Mouse (Mus musculus): ENCODE measurements around the gene Cinp. TPM values are rescaled to one million over a fixed set of nuclear protein-coding genes. Genes with fewer than 3 reads are reported as not detected.

Gene Cinp
- polyA plus RNA-seq, 1 experiment from 2014 or later: 71.0 TPM

DNA sequence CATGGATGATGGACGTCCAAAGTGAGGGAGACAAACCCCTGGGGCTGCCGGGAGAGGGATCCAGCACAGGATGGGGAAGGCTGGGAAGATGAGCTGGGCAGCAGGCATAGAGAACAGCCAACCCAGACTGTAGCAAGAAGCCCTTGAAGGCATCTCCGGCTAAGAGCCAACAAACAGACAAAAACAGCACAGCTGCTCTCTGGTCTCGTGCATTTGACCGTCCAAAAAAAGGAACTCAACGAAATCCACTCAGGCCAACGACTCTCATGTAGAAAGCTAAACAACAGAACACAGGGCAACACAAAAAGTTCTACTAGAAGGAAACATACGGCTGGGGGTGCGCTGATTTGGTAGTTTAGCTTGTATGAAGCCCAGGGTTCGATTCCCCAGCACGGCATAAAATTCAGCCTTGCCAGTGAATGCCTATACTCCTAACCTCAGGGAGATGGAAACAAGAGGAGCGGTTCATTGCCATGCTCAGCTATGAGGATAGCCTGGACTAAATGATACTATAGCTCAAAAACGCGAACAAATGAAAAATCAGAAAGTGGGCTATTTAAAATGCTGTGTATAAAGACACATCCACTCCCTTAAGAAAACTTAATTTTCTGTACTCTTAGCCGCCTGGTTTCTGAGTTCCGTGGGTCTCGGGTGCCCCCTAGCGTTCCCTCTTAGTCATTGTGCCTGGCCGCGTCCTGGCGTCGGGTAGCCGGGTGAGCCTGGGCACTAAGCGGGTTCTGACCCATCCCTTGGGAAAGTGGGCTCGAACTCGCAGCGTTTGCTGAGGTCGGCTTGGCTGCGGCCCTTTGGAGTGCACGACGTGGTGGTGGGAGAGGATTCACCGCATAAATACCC, 45.5 kb downstream of the Cinp start:
- H3K4me3 ChIP-seq (replicated peaks): peak overlapping the region; percentile 61
- no peaks in the 10 kb centered on the region for H3K36me3 ChIP-seq
- no peaks in the 10 kb centered on the region for H3K9me3 ChIP-seq
- H3K27ac ChIP-seq: no peak overlapping the region
- peak overlapping the region; percentile 84 for H3K4me2 ChIP-seq
- H3K27me3 ChIP-seq (replicated peaks): no peaks in the 10 kb centered on the region
- ATAC-seq (ENCODE audit: insufficient read depth, low FRiP score, low read depth): no peak
- peak overlapping the region; percentile 33; the same call in 1 of the 2 replicates for H3K9ac ChIP-seq
- 19% methylated on average over 32 of the region's 32 CpGs for WGBS
- peaks cover 14% of the 10 kb centered on the region for H3K4me1 ChIP-seq

DNA sequence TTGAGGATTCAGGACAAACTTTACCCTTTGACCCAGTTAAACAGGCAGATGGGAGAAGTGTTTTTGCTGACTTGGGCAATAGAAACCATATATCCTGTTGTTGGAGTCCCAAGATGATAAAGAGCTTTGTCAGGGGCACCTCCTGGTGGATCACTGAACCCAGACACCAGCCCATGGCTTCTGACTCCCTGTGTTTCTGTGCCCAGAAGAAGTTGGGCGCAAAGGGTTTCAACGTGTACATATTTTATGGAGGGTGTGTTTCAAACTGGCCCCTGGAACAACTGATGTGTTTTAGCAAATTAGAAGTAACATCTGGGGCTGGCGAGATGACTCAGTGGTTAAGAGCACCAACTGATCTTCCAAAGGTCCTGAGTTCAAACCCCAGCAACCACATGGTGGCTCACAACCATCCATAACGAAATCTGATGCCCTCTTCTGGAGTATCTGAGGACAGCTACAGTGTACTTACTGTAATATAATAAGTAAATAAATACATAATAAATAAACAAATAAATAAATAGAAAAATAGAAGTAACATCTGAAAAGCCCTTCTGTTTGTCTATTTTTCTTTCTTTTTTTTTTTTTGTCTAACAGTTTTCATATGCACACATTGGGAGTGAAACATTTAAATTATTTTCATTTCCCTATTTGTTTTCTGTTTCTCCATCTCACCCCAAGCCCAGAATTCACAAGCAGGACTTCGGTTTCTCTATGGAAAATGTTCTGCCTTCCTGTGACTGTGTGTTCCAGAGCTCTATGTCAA, 47.0 kb downstream of the Cinp start:
- H3K36me3 ChIP-seq: no peaks in the 10 kb centered on the region
- 62% methylated on average over 5 of the region's 5 CpGs for WGBS
- no peak overlapping the region for H3K27ac ChIP-seq
- ATAC-seq (ENCODE audit: insufficient read depth, low FRiP score, low read depth): no peak
- no peak overlapping the region for H3K4me3 ChIP-seq (replicated peaks)
- peaks cover 14% of the 10 kb centered on the region for H3K4me1 ChIP-seq
- H3K4me2 ChIP-seq: no peak overlapping the region
- no peak overlapping the region for H3K9ac ChIP-seq
- H3K27me3 ChIP-seq (replicated peaks): no peaks in the 10 kb centered on the region
- no peaks in the 10 kb centered on the region for H3K9me3 ChIP-seq

GRCm38 (mm10) chr12:110840348-110841198, 48.4 kb downstream of the Cinp start, which contains the start of gene Mok:
Mok (minus strand) TSS chr12:110840939.
- H3K27ac ChIP-seq: no peak within 1 kb of the TSS
- H3K4me1 ChIP-seq: peaks cover 5% of the 10 kb centered on the region
- peak within 1 kb of the TSS; percentile 23 for H3K9ac ChIP-seq
- H3K4me3 ChIP-seq (replicated peaks): peak within 1 kb of the TSS; percentile 80
- WGBS: under 1% methylated on average over 71 of the region's 71 CpGs
- H3K9me3 ChIP-seq: no peaks in the 10 kb centered on the region
- peak; percentile 27; the same call in 1 of the 2 replicates for ATAC-seq (ENCODE audit: insufficient read depth, low FRiP score, low read depth)
- no peaks in the 10 kb centered on the region for H3K36me3 ChIP-seq
- H3K27me3 ChIP-seq (replicated peaks): no peaks in the 10 kb centered on the region
- peak within 1 kb of the TSS; percentile 70 for H3K4me2 ChIP-seq

DNA sequence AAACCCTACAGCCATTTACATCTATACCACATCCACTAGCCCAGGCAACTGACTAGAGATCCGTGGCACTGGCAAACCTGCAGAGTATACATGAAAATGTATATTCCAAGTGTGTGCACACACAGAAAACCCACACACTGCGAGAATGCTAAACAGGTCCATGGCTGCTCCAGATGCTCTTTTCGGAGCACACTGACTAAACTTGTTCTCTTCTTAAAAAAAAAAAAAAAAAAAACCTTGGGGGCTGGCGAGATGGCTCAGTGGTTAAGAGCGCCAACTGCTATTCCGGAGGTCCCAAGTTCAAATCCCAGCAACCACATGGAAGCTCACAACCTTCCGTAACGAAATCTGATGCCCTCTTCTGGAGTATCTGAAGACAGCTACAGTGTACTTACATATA, 51.1 kb downstream of the Cinp start:
- ATAC-seq (ENCODE audit: insufficient read depth, low FRiP score, low read depth): no peak
- H3K27ac ChIP-seq: no peak overlapping the region
- no peak overlapping the region for H3K4me3 ChIP-seq (replicated peaks)
- no peaks in the 10 kb centered on the region for H3K36me3 ChIP-seq
- 87% methylated on average over 8 of the region's 8 CpGs for WGBS
- H3K9me3 ChIP-seq: no peaks in the 10 kb centered on the region
- no peak overlapping the region for H3K4me2 ChIP-seq
- H3K4me1 ChIP-seq: no peaks in the 10 kb centered on the region
- H3K9ac ChIP-seq: no peak overlapping the region
- no peaks in the 10 kb centered on the region for H3K27me3 ChIP-seq (replicated peaks)

DNA sequence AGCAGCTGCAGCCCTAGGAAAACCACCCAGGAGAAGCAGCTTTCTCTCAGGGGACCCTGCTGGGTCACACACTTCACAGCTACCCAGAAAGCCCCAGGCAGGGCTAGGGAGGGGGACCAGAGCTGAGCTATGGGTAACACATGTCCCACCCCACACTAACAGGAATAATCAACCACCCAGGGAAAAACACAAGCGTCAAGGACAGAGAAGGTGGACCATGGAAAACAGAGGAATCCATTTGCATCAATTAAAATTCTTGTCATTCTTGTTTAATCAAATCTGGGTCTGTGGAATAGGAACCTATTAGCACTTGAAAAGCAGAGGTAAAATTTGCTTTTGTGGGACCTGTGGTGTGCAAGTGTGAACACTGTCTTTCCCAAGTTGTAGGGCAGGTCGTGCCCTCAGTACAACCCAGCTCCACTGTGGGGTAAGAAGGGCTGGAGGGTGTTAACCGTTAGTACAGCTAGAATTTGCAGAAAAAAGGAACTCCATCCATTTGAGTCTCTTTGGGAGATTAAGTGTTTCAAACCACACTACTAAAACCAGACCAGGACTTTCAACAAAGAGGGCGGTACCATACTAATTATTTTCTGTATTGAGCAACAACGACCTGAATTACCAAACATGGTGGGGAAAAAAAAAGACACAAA, 51.6 kb downstream of the Cinp start:
- Histone ChIP-seq H3K27me3 (replicated peaks) (no peaks in the 10 kb centered on the region), H3K36me3 (no peaks in the 10 kb centered on the region), H3K4me3 (replicated peaks) (no peak overlapping the region), H3K9ac (no peak overlapping the region), H3K27ac (no peak overlapping the region), H3K4me1 (no peaks in the 10 kb centered on the region), H3K9me3 (no peaks in the 10 kb centered on the region), H3K4me2 (no peak overlapping the region)
- no peak for ATAC-seq (ENCODE audit: insufficient read depth, low FRiP score, low read depth)
- 49% methylated on average over 5 of the region's 5 CpGs for WGBS

GRCm38 (mm10) chr12:110836729-110837128, 52.2 kb downstream of the Cinp start:
- WGBS: 37% methylated on average over 6 of the region's 6 CpGs

GRCm38 (mm10) chr12:110835182-110835581, 53.8 kb downstream of the Cinp start:
- ATAC-seq (ENCODE audit: insufficient read depth, low FRiP score, low read depth): no peak
- Histone ChIP-seq H3K4me2 (no peak overlapping the region), H3K36me3 (no peaks in the 10 kb centered on the region), H3K27me3 (replicated peaks) (no peaks in the 10 kb centered on the region), H3K27ac (no peak overlapping the region), H3K9ac (no peak overlapping the region), H3K9me3 (no peaks in the 10 kb centered on the region), H3K4me3 (replicated peaks) (no peak overlapping the region), H3K4me1 (no peaks in the 10 kb centered on the region)
- WGBS: 98% methylated on average over 3 of the region's 3 CpGs

More at GRCm38 (mm10) chr12:110836729-110837128, 52.2 kb downstream of the Cinp start:
- H3K36me3 ChIP-seq: no peaks in the 10 kb centered on the region
- H3K9me3 ChIP-seq: no peaks in the 10 kb centered on the region
- no peaks in the 10 kb centered on the region for H3K4me1 ChIP-seq
- no peaks in the 10 kb centered on the region for H3K27me3 ChIP-seq (replicated peaks)
- no peak overlapping the region for H3K27ac ChIP-seq
- H3K4me3 ChIP-seq (replicated peaks): no peak overlapping the region
- ATAC-seq (ENCODE audit: insufficient read depth, low FRiP score, low read depth): no peak
- no peak overlapping the region for H3K4me2 ChIP-seq
- no peak overlapping the region for H3K9ac ChIP-seq

DNA sequence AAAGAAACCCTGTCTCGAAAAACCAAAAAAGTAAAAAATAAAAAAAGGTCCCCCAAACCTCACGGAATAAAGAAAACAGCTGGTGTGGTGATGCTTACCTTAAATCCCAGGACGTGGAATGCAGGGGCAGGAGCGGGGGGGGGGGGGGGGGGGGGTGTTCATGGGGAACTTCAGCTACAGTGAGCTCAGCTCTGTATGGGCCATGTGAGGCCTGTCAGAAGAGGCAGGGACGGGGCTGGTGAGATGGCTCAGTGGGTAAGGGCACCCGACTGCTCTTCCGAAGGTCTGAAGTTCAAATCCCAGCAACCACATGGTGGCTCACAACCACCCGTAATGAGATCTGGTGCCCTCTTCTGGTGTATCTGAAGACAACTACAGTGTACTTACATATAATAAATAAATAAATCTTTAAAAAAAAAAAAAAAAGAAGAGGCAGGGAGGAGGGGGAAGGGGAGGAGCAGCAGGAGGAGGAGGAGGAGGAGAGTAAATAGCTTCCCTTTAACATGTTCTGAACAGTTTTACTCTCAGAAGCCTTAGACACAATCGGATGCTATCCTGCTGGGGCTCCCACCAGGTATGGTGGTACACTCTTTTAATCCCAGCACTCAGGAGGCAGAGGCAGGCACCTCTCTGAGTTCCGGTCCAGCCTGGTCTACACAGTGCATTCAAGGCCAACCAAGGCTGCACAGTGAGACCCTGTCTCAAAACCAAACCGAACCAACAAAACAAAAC, 58.5 kb downstream of the Cinp start:
- Histone ChIP-seq H3K9me3 (no peaks in the 10 kb centered on the region), H3K27ac (no peak overlapping the region), H3K4me3 (replicated peaks) (no peak overlapping the region), H3K4me2 (no peak overlapping the region), H3K36me3 (no peaks in the 10 kb centered on the region), H3K27me3 (replicated peaks) (no peaks in the 10 kb centered on the region), H3K4me1 (no peaks in the 10 kb centered on the region), H3K9ac (no peak overlapping the region)
- WGBS: 84% methylated on average over 10 of the region's 11 CpGs
- no peak for ATAC-seq (ENCODE audit: insufficient read depth, low FRiP score, low read depth)

DNA sequence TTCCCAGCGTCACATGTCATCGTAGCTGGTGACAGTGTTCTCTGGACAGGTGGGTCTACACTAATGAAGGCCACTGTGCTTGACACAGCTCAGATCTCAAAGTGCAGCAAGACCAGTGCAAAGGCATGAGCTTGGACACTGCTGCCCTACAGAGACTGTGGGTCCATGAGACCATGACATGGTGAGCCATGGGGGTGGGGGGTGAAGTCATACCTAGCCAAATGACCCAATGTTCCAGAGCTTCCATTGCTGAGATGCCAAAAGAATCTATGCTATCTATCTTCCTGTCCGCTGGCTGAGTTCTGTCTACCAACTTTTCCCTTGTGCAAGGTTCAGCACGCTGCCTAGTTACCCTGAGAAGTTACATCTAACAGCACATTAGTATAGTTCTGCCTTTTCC, 60.0 kb downstream of the Cinp start:
- Histone ChIP-seq H3K9ac (no peak overlapping the region), H3K4me1 (no peaks in the 10 kb centered on the region), H3K4me2 (no peak overlapping the region), H3K27ac (no peak overlapping the region), H3K36me3 (no peaks in the 10 kb centered on the region), H3K9me3 (no peaks in the 10 kb centered on the region), H3K27me3 (replicated peaks) (no peaks in the 10 kb centered on the region), H3K4me3 (replicated peaks) (no peak overlapping the region)
- no peak for ATAC-seq (ENCODE audit: insufficient read depth, low FRiP score, low read depth)
- 90% methylated on average over 4 of the region's 4 CpGs for WGBS

All from stomach, embryonic 15.5 days (tissue).